Comparison of ENCODE assay signal across 8 mouse cellular contexts in the genomic region with DNA sequence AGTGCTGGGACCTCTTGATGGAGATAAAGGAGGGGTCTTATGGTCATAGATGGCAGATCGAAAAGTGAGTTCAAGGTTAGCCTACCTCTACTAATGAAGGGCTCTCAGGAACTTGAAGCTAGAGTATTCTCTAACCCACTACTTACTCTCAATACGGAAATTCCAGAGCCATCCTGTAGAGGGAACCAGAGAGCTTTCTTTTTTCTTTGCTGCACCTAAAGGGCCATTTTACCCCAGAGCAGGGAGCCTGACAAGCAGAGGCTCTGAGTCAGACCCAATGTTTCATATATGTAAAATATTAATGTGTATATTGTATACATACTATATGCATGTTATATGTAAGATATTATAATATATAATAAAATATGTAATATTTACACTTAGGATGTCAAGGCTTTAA.
DNase-seq lines count a peak whose midpoint lies in the region; ATAC-seq and TF ChIP-seq lines count a peak whose summit lies in the region.

No protein-coding gene starts in this region.

- H3K36me3 ChIP-seq in hindbrain, postnatal 0 days (ENCODE audit: insufficient read depth, low read length): no peaks in the 10 kb centered on the region

- no peak overlapping the region for H3K4me2 ChIP-seq in hindbrain, postnatal 0 days (ENCODE audit: low read depth, low read length)

- 0 out of 2 replicates have a peak, but pooled peaks have one; percentile 38 for ATAC-seq in hindbrain, postnatal 0 days
- no peak for ATAC-seq in inflammation-experienced regulatory T-cells, adult 6 months

- intact Hi-C loops in left cerebral cortex, postnatal 25 days (cut with DNase I): loop anchor here (2.0 to 10.0 kb wide), 3 partner anchors 58 to 426 kb away; no protein-coding TSS in a partner anchor

- no peak overlapping the region for H3K9ac ChIP-seq in hindbrain, postnatal 0 days (replicated peaks; ENCODE audit: low read length)

- TF ChIP-seq CTCF in hindbrain, postnatal 0 days (IDR thresholded peaks at IDR 0.05; ENCODE audit: low read depth): peak; percentile 80

- 15% methylated on average over 2 of the region's 2 CpGs for WGBS in hindbrain, postnatal 0 days

- H3K4me1 ChIP-seq in hindbrain, postnatal 0 days (ENCODE audit: insufficient read depth, low read length): no peaks in the 10 kb centered on the region

- H3K27me3 ChIP-seq in hindbrain, postnatal 0 days (ENCODE audit: insufficient read depth, low read length): no peaks in the 10 kb centered on the region

- no peaks in the 10 kb centered on the region for H3K9me3 ChIP-seq in hindbrain, postnatal 0 days (ENCODE audit: low read length)

- no peak overlapping the region for H3K4me3 ChIP-seq in hindbrain, postnatal 0 days (ENCODE audit: low read length)

- no peak overlapping the region for H3K27ac ChIP-seq in hindbrain, postnatal 0 days

- DNase-seq in ovary, postnatal 14 days (ENCODE audit: low spot score): peak; percentile 66
- DNase-seq in ovary, postnatal 36 days (ENCODE audit: low spot score): no peak
- DNase-seq in adrenal gland, postnatal 10 days: peak; percentile 75
- DNase-seq in embryo, embryonic 10 days (ENCODE audit: low spot score): peak; percentile 54
- DNase-seq in hindbrain, postnatal 0 days (ENCODE audit: low spot score): peak; percentile 88
- peak; percentile 70 to 88 for DNase-seq in left cerebral cortex, postnatal 25 days (ENCODE audit: low spot score in 2 of 2)
- DNase-seq in retina, postnatal 1 day: peak; percentile 79
